Mouse (Mus musculus) kidney, embryonic 16.5 days (tissue): ENCODE data around the gene Zfp652. TPM values are rescaled to one million over a fixed set of nuclear protein-coding genes. Genes with fewer than 3 reads are reported as not detected.

Source experiments
- ATAC-seq: fragments of 200-750 bp; cut with Nextera tagmentation; 2 replicates; pipeline ENCODE4 v1.8.0; 2017; ENCODE audit warnings: moderate TSS enrichment; ENCODE audit not compliant: low FRiP score, low TSS enrichment
- H3K27ac ChIP-seq: fragments of 300-500 bp; sonication (generic); 2 replicates; pipeline ENCODE4 v1.5.1; 2014; ENCODE audit warnings: low read length
- H3K27me3 ChIP-seq: fragments of 300-500 bp; sonication (generic); 2 replicates; pipeline ENCODE4 v1.6.1; 2014; ENCODE audit warnings: low read length, control low read depth, mixed read lengths; ENCODE audit not compliant: insufficient read depth
- H3K36me3 ChIP-seq: fragments of 300-500 bp; sonication (generic); 2 replicates; pipeline ENCODE4 v1.6.1; 2014; ENCODE audit warnings: low read length, control low read depth, mixed read lengths; ENCODE audit not compliant: insufficient read depth
- H3K4me1 ChIP-seq: fragments of 300-500 bp; sonication (generic); 2 replicates; pipeline ENCODE4 v1.6.1; 2014; ENCODE audit warnings: low read length, control low read depth, mixed read lengths; ENCODE audit not compliant: insufficient read depth
- H3K4me2 ChIP-seq: fragments of 300-500 bp; sonication (generic); replicated peaks from 2 replicates; pipeline ENCODE4 v1.6.1; 2014; ENCODE audit warnings: low read depth, low read length
- H3K4me3 ChIP-seq: fragments of 300-500 bp; sonication (generic); 2 replicates; pipeline ENCODE4 v1.5.1; 2014; ENCODE audit warnings: mild to moderate bottlenecking, low read length
- H3K9ac ChIP-seq: fragments of 300-500 bp; sonication (generic); replicated peaks from 2 replicates; pipeline ENCODE4 v1.6.1; 2014; ENCODE audit warnings: low read length
- H3K9me3 ChIP-seq: fragments of 300-500 bp; sonication (generic); 2 replicates; pipeline ENCODE4 v1.6.1; 2016; ENCODE audit warnings: low read length, control low read depth
- WGBS: fragments of 180-500 bp; shearing (Covaris S2); extraction: QIAGEN DNeasy Blood & Tissue Kit; methylation state at CpG from one replicate; pipeline ENCODE4 v1.1.7; 2014; 5-methylcytosine and 5-hydroxymethylcytosine counted together
- polyA plus RNA-seq: library from polyadenylated mRNA; unstranded; fragments of >200 nt; fragmentation: Nextera tagmentation; extraction: Ambion mirVana; gene quantifications from 2 replicates; pipeline ENCODE4 v1.2.1, GENCODE M21; 2015

The Zfp652 gene
- polyA plus RNA-seq, 1 experiment from 2014 or later, result 24.0 TPM

DNA sequence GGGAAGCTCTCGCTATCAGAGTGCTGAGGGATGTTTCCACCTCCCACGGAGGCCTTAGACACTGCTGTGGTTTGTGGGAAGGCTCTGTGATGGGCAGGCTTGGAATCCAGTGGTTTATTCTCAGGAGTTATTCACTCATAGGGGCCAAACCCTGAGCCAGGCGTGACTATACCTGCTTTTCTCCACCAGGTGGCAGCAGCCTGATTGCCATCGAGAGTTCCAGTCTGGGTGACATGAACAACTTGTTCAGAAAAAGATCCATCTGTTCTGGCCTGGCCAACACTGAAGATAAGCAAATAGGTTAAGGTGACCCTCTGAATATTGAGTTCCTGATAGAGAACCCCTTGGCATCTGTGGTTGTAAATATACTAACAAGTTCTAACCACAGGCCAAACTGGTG is 26.4 kb upstream of the Zfp652 start:
- H3K4me2 ChIP-seq, result no peak overlapping the region
- H3K4me1 ChIP-seq, result peaks cover 8% of the 10 kb centered on the region; the same call in 1 of the 2 replicates
- no peak overlapping the region for H3K9ac ChIP-seq
- WGBS, result under 1% methylated on average over 4 of the region's 4 CpGs
- H3K27ac ChIP-seq, result no peak overlapping the region
- H3K9me3 ChIP-seq, result no peaks in the 10 kb centered on the region
- H3K27me3 ChIP-seq, result no peaks in the 10 kb centered on the region
- H3K4me3 ChIP-seq, result no peak overlapping the region
- peak; percentile 37; the same call in 1 of the 2 replicates for ATAC-seq
- 0 out of 2 replicates have a peak, but pooled peaks cover 3% of the 10 kb centered on the region for H3K36me3 ChIP-seq

DNA sequence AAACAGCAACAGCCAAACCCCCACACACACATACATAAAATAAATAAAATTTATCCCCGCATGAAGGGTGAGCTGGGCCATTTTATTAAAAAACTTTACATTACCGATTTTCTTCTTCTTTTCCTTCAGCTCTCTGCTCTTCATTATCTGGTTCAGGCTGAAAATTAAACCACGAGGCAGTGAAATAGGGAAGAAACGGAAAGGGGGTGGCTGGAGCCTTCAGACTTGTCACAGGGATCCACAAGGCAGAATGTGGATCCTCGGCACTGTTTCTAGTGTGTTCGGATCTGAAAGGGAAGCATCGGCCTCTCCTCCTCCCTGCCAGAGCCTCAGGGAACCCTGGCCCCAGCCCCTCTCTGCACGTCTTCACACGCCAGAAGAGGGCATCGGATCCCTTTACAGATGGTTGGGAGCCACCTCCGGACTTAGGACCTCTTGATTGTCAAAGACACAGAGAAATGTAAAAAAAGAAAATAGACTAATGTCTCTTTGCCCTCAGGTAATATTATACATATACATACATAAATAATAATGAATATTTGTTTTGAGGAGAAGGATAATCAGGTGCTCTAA is 25.3 kb upstream of the Zfp652 start:
- 0 out of 2 replicates have a peak, but pooled peaks cover 2% of the 10 kb centered on the region for H3K36me3 ChIP-seq
- 35% methylated on average over 11 of the region's 11 CpGs for WGBS
- no peak overlapping the region for H3K27ac ChIP-seq
- H3K9ac ChIP-seq, result no peak overlapping the region
- no peaks in the 10 kb centered on the region for H3K9me3 ChIP-seq
- H3K4me1 ChIP-seq, result peaks cover 8% of the 10 kb centered on the region; the same call in 1 of the 2 replicates
- no peaks in the 10 kb centered on the region for H3K27me3 ChIP-seq
- ATAC-seq, result no peak
- no peak overlapping the region for H3K4me3 ChIP-seq
- no peak overlapping the region for H3K4me2 ChIP-seq

DNA sequence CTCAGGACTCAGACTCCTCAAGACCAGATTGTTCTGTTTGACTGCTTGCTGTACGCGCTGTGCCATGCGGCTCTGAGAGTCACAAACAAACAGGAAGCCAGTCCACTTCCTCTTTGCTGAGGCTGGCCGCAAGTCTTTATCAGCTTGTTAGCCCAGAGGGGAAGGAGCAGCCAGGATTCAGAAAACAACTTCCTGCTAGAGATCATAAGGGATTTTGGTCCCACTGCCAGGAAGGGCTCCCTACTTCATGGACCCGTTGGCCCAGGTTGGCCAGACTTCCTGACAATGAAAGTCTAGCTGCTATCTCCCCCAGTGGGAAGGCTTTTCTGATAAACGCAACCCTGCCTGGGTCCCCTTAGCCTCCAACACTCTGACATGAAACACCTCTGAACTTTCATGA is 24.0 kb upstream of the Zfp652 start:
- H3K4me2 ChIP-seq, result no peak overlapping the region

DNA sequence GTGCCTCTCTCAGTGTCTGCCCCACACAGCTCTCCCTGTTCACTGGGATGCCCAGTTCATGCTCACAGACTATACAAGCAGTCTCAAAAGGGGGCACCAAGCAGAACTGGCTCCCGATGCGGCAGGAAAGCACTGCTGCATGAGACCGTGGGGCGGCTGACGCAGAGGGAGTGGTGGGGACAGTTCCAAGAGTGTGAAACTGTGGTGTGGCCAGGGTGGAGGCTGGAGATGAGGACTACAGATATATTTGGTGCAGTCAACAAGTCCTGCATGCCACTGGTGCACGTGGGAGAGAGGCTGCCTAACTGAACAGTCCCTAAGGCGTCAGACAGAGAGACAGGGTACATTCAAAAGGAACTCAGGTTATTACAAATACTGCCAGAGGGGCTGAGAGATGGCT is 23.5 kb upstream of the Zfp652 start:
- H3K9me3 ChIP-seq, result no peaks in the 10 kb centered on the region
- no peaks in the 10 kb centered on the region for H3K27me3 ChIP-seq
- H3K36me3 ChIP-seq, result no peaks in the 10 kb centered on the region
- H3K9ac ChIP-seq, result no peak overlapping the region
- ATAC-seq, result no peak
- peaks cover 8% of the 10 kb centered on the region; the same call in 1 of the 2 replicates for H3K4me1 ChIP-seq
- no peak overlapping the region for H3K4me3 ChIP-seq
- H3K4me2 ChIP-seq, result no peak overlapping the region
- peak overlapping the region; percentile 78 for H3K27ac ChIP-seq
- WGBS, result 53% methylated on average over 7 of the region's 7 CpGs

More for the DNA sequence above, 24.0 kb upstream of the Zfp652 start:
- no peak overlapping the region for H3K4me3 ChIP-seq
- 0 out of 2 replicates have a peak overlapping the region, but pooled peaks have one; percentile 17 for H3K9ac ChIP-seq
- H3K27me3 ChIP-seq, result no peaks in the 10 kb centered on the region
- WGBS, result 38% methylated on average over 6 of the region's 6 CpGs
- no peaks in the 10 kb centered on the region for H3K9me3 ChIP-seq
- no peaks in the 10 kb centered on the region for H3K36me3 ChIP-seq
- ATAC-seq, result no peak
- H3K27ac ChIP-seq, result peak overlapping the region; percentile 78
- H3K4me1 ChIP-seq, result peaks cover 8% of the 10 kb centered on the region; the same call in 1 of the 2 replicates

DNA sequence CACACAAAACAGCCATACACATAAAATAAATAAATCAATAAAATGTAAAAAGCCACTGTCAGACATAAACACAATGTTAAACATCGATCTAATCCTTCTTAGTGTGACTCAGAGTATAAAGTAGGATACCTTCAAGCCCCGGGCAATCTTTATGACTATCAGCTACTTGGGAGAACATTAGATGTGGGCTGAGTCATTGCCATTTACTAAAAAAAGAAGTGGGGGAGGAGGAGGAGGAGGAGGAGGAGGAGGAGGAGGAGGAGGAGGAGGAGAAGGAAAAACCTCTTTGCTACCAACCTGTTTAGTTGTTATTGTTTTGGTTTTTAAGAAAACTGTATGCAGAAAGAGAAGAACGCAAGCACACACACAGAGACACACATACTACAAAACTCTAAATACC is 22.9 kb upstream of the Zfp652 start:
- H3K9me3 ChIP-seq, result no peaks in the 10 kb centered on the region
- no peak for ATAC-seq
- H3K36me3 ChIP-seq, result no peaks in the 10 kb centered on the region
- H3K4me2 ChIP-seq, result no peak overlapping the region
- 72% methylated on average over 3 of the region's 3 CpGs for WGBS
- H3K4me1 ChIP-seq, result peaks cover 8% of the 10 kb centered on the region; the same call in 1 of the 2 replicates
- no peak overlapping the region for H3K9ac ChIP-seq
- no peak overlapping the region for H3K27ac ChIP-seq
- no peak overlapping the region for H3K4me3 ChIP-seq
- H3K27me3 ChIP-seq, result no peaks in the 10 kb centered on the region

DNA sequence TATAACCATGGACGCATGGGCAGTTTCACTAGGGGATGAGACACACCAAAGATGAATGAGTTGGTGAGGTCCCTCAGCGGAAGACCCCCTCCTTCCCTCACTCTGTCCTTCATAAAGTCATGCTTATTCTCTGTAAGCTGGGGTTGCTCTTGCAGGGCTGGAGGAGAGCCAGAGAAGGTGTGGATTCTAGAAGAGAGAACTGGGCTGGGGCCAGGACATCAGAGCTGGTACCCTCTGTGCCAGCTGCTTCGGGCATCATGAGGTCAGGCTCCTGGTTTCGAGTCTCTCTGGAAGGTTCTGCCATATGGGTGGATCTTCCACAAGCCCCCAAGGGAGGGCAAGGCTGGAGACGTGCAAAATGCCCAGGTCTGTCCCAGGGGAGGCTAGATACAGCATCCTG is 13.9 kb upstream of the Zfp652 start:
- Histone ChIP-seq H3K9ac (no peak overlapping the region), H3K36me3 (no peaks in the 10 kb centered on the region), H3K9me3 (no peaks in the 10 kb centered on the region), H3K27ac (no peak overlapping the region), H3K4me3 (no peak overlapping the region), H3K4me1 (no peaks in the 10 kb centered on the region), H3K4me2 (no peak overlapping the region), H3K27me3 (no peaks in the 10 kb centered on the region)
- ATAC-seq, result no peak
- 79% methylated on average over 5 of the region's 5 CpGs for WGBS

GRCm38 (mm10) chr11:95700778-95701739 is 11.4 kb upstream of the Zfp652 start:
- no peak overlapping the region for H3K4me2 ChIP-seq
- no peaks in the 10 kb centered on the region for H3K27me3 ChIP-seq
- H3K36me3 ChIP-seq, result no peaks in the 10 kb centered on the region
- no peaks in the 10 kb centered on the region for H3K9me3 ChIP-seq
- H3K4me1 ChIP-seq, result no peaks in the 10 kb centered on the region
- no peak for ATAC-seq
- H3K9ac ChIP-seq, result no peak overlapping the region
- WGBS, result 84% methylated on average over 13 of the region's 13 CpGs
- no peak overlapping the region for H3K4me3 ChIP-seq
- H3K27ac ChIP-seq, result no peak overlapping the region

DNA sequence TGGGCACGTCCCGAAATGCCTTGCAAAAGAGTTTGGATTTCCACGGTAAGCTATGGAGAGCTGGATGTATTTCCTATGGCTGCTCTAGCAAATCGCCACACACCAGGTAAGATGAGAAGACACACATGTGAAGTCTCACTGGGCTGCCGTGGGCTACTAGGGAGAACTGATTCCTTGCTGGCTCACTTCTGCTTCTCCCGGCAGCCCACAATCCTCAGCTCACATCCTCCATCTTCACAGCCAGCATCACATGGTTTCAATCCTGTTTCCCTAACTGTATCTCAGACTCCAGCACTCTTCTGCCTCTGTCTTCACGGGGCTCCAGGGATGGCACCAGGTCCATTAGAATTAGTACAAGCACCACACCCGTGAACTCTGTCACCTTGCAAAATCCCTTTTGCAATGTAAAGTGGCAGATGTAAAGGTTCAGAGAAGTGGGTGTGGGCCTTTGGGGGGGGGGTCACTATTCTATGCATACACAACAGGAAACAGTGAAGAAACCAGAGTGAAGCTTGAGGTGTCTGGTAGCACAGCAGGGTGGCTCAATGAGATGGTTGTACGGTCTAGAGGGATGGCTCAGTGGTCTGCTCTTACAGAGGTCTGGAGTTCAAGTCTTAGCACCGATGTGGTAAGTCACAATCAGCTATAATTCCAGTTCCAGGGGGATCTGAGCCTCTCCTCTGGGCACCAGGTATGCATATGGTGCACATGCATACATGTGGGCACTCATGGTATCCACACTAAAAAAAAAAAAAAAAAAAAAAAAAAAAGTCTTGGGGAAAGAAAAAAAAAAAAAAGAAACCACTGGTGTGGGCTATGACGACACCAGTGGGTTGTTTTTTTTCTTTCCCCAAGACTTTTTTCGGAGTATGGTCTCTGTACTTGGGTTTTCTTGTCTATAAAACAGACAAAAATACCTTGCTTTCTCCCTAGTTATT is 8.2 kb upstream of the Zfp652 start:
- Histone ChIP-seq H3K9me3 (no peaks in the 10 kb centered on the region), H3K36me3 (no peaks in the 10 kb centered on the region), H3K27me3 (no peaks in the 10 kb centered on the region), H3K4me1 (no peaks in the 10 kb centered on the region), H3K4me3 (no peak overlapping the region), H3K9ac (no peak overlapping the region), H3K4me2 (no peak overlapping the region), H3K27ac (no peak overlapping the region)
- ATAC-seq, result no peak
- 90% methylated on average over 12 of the region's 12 CpGs for WGBS

GRCm38 (mm10) chr11:95704970-95705330 is 7.5 kb upstream of the Zfp652 start:
- Histone ChIP-seq H3K9me3 (no peaks in the 10 kb centered on the region), H3K27ac (no peak overlapping the region), H3K4me3 (no peak overlapping the region), H3K4me1 (no peaks in the 10 kb centered on the region), H3K9ac (no peak overlapping the region), H3K4me2 (no peak overlapping the region), H3K27me3 (no peaks in the 10 kb centered on the region), H3K36me3 (no peaks in the 10 kb centered on the region)
- 83% methylated on average over 4 of the region's 4 CpGs for WGBS
- ATAC-seq, result no peak
